Mouse (Mus musculus): ENCODE measurements around the gene Zfr. TPM values are rescaled to one million over a fixed set of nuclear protein-coding genes. Genes with fewer than 3 reads are reported as not detected.

The Zfr gene
- total and polyA plus RNA-seq, 3 experiments, result 47.5 to 89.8 (median 84.9) TPM

DNA sequence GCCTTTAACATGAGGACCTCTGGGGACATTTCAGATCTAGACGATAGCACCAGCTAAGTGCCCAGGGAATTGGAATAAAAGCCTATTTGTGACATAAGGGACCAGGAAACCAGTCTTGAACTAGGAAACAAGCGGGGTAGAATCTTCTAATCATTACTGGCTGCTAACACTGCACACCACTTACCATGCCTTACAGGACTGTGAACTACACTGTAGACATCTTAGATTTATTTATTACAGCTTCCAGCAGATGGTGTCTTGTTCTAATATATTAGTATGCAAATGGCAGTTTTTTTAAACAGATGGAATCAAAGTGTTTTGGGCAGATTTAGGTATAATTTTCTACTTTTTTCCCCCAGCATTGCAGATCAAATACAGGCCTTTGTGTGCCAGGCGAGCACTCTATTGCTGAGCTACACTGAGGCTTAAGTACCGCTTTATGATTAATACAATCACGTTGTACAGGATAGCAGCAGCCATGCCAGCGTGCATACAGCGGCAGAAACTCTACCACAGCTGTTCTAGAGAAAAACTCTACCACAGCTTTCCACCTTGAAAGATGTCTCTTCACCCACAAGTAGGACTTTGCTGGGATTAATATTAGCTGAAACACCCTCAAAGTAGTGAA, 44.8 kb upstream of the Zfr start:
- in situ Hi-C loops (cut with MboI; ENCODE audit: low pct_ligation_motif_present, low pct_unique_long_range_greater_than_20kb, low sequenced_read_pairs), result no loop called here
- dilution Hi-C loops (cut with MboI; ENCODE audit: extremely low pct_ligation_motif_present, extremely low pct_unique_long_range_greater_than_20kb, low sequenced_read_pairs), result no loop called here

DNA sequence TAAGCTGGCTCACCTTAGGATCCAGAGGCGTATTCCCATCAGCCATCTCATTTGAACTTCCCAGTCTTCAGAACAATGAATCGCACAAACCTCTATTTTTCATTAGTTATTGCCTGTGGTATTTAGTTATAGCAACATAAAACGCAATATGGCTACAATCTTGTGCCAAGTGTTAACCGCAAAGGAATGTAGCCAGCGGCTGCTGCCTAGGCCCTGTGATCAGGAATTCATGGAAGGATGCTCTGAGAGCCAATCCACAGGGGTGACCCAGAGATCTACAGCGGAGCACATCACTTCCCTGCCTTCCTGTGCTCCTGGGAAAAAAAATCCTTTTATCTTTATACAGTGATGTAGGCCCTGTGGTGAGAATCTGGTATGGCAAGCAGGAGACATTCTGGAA, 43.2 kb upstream of the Zfr start:
- no peak for TF ChIP-seq PAX5 (IDR thresholded peaks at IDR 0.05; ENCODE audit: low read length)
- no peak for TF ChIP-seq RCOR1 (conservative IDR thresholded peaks at IDR 0.05; ENCODE audit: low read depth, low read length)
- Histone ChIP-seq H3K4me3 (replicated peaks in 1 of 3; ENCODE audit: low read depth in 2 of 3, low read length in 2 of 3, poor library complexity in 1 of 3) (no peak overlapping the region), H3K9ac (ENCODE audit: insufficient read depth, low read depth) (no peak overlapping the region), H3K4me2 (ENCODE audit: insufficient read depth, low read depth, poor library complexity, severe bottlenecking) (no peak overlapping the region), H3K27ac (ENCODE audit: insufficient read depth, low read depth) (no peak overlapping the region), H3K36me3 (replicated peaks in 1 of 2; ENCODE audit: control insufficient read depth in 1 of 2, insufficient read depth in 1 of 2, low read length in 1 of 2) (no peaks in the 10 kb centered on the region), H3K9me3 (replicated peaks; ENCODE audit: low read length) (peaks cover 3% of the 10 kb centered on the region), H3K27me3 (replicated peaks) (no peaks in the 10 kb centered on the region), H3K4me1 (ENCODE audit: control insufficient read depth in 1 of 2, insufficient read depth in 2 of 2) (0 out of 4 replicates have a peak, but pooled peaks cover 0 to 8% of the 10 kb centered on the region in 2 experiments), H3K79me2 (replicated peaks; ENCODE audit: control insufficient read depth, extremely low read depth, insufficient read depth, poor library complexity, severe bottlenecking) (no peaks in the 10 kb centered on the region)
- in situ Hi-C loops (cut with MboI; ENCODE audit: low pct_ligation_motif_present, low pct_unique_long_range_greater_than_20kb, low sequenced_read_pairs) (no loop called here), dilution Hi-C loops (cut with MboI; ENCODE audit: extremely low pct_ligation_motif_present, extremely low pct_unique_long_range_greater_than_20kb, low sequenced_read_pairs) (no loop called here)
- DNase-seq (ENCODE audit: extremely low read depth), result no peak

More for the DNA sequence above, 44.8 kb upstream of the Zfr start:
- no peaks in the 10 kb centered on the region for H3K36me3 ChIP-seq (replicated peaks in 1 of 2; ENCODE audit: control insufficient read depth in 1 of 2, insufficient read depth in 1 of 2, low read length in 1 of 2)
- no peak overlapping the region for H3K4me3 ChIP-seq (replicated peaks in 1 of 3; ENCODE audit: low read depth in 2 of 3, low read length in 2 of 3, poor library complexity in 1 of 3)
- no peaks in the 10 kb centered on the region for H3K27me3 ChIP-seq (replicated peaks)
- no peak overlapping the region for H3K4me2 ChIP-seq (ENCODE audit: insufficient read depth, low read depth, poor library complexity, severe bottlenecking)
- H3K9ac ChIP-seq (ENCODE audit: insufficient read depth, low read depth), result no peak overlapping the region
- TF ChIP-seq POLR2A (IDR thresholded peaks at IDR 0.05; ENCODE audit: low read depth, low read length) (no peak), RCOR1 (conservative IDR thresholded peaks at IDR 0.05; ENCODE audit: low read depth, low read length) (no peak), CHD1 (IDR thresholded peaks at IDR 0.05; ENCODE audit: low read depth, low read length) (no peak), MAZ (IDR thresholded peaks at IDR 0.05; ENCODE audit: low read depth, low read length) (no peak), BHLHE40 (IDR thresholded peaks at IDR 0.05; ENCODE audit: low read depth, low read length) (no peak), ZKSCAN1 (IDR thresholded peaks at IDR 0.05; ENCODE audit: borderline replicate concordance, low read depth, low read length) (no peak), POLR2AphosphoS2 (IDR thresholded peaks at IDR 0.05; ENCODE audit: low read depth, low read length) (no peak), NELFE (IDR thresholded peaks at IDR 0.05; ENCODE audit: low read depth, low read length) (no peak), MXI1 (IDR thresholded peaks at IDR 0.05; ENCODE audit: low read depth, low read length) (no peak), KAT2A (IDR thresholded peaks at IDR 0.05; ENCODE audit: insufficient replicate concordance, low read length) (no peak), CHD2 (IDR thresholded peaks at IDR 0.05; ENCODE audit: low read length) (no peak), SMC3 (IDR thresholded peaks at IDR 0.05; ENCODE audit: low read depth, low read length) (no peak), CTCF (conservative IDR thresholded peaks at IDR 0.05 in 1 of 2, IDR thresholded peaks at IDR 0.05 in 1 of 2; ENCODE audit: low read depth in 2 of 2, low read length in 2 of 2) (no peak), E2F4 (IDR thresholded peaks at IDR 0.05; ENCODE audit: insufficient replicate concordance, low read depth, low read length) (no peak), TCF12 (IDR thresholded peaks at IDR 0.05; ENCODE audit: low read depth, low read length) (no peak), USF2 (conservative IDR thresholded peaks at IDR 0.05; ENCODE audit: low read depth, low read length) (no peak)
- no peak overlapping the region for H3K27ac ChIP-seq (ENCODE audit: insufficient read depth, low read depth)
- H3K4me1 ChIP-seq (ENCODE audit: control insufficient read depth in 1 of 2, insufficient read depth in 2 of 2), result 0 out of 4 replicates have a peak, but pooled peaks cover 0 to 8% of the 10 kb centered on the region in 2 experiments
- DNase-seq (ENCODE audit: extremely low read depth), result no peak
- peaks cover 3% of the 10 kb centered on the region for H3K9me3 ChIP-seq (replicated peaks; ENCODE audit: low read length)
- no peaks in the 10 kb centered on the region for H3K79me2 ChIP-seq (replicated peaks; ENCODE audit: control insufficient read depth, extremely low read depth, insufficient read depth, poor library complexity, severe bottlenecking)
